13 mouse cellular contexts compared by ENCODE assay signal in the genomic region with DNA sequence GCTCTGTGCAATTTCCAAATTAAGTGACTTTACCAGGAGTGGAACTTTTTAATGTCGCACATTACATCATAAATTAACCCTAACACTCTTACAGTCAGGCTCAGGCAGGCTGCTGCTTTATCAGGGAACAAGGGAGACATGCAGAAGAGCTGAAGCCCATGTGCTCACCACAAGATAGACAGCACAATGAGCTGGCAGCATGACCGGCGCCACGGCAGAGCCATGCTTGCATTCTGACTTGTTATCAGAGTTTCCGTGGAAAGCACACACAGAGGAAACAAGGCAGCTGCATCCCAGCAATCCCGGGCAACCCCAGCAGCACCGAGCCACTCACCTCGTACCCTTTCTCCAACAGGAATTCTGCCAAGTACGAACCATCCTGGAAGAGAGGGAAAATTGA.
A peak's percentile ranks its signal among the peaks of the same experiment; 100 is the strongest.
DNase-seq lines count a peak whose midpoint lies in the region; ATAC-seq lines count a peak whose summit lies in the region.
"Had no signal": no experiment of that assay in that cellular context is flagged by ENCODE, and none has a peak within 500 bp of the region (broad histone marks: within the 10 kb centered on the region; RNA-seq: fewer than 3 reads in every experiment).

No protein-coding gene starts in this region.

- no peaks in the 10 kb centered on the region for H3K27me3 ChIP-seq in kidney, embryonic 14.5 days (ENCODE audit: control insufficient read depth, insufficient read depth, low read length)
- no peaks in the 10 kb centered on the region for H3K27me3 ChIP-seq in erythroblast, embryonic 14.5 days (ENCODE audit: control insufficient read depth)
- H3K27me3 ChIP-seq in intestine, embryonic 15.5 days (replicated peaks) = no peaks in the 10 kb centered on the region
- H3K27me3 ChIP-seq: forebrain, embryonic 12.5 days had no signal

- no peak for ATAC-seq in kidney, embryonic 14.5 days (ENCODE audit: low FRiP score, low TSS enrichment)
- peak; percentile 97 for ATAC-seq in megakaryocyte progenitor cell, adult 5-6 weeks (replicated peaks; ENCODE audit: poor library complexity)
- no peak for ATAC-seq in intestine, embryonic 15.5 days
- ATAC-seq: midbrain, embryonic 16.5 days had no signal

- no peaks in the 10 kb centered on the region for H3K36me3 ChIP-seq in kidney, embryonic 14.5 days (ENCODE audit: control insufficient read depth, insufficient read depth, low read length)
- no peaks in the 10 kb centered on the region for H3K36me3 ChIP-seq in erythroblast, embryonic 14.5 days (ENCODE audit: control insufficient read depth)
- no peaks in the 10 kb centered on the region for H3K36me3 ChIP-seq in intestine, embryonic 15.5 days
- H3K36me3 ChIP-seq: forebrain, embryonic 12.5 days; hindbrain, embryonic 10.5 days had no signal

- WGBS in kidney, embryonic 14.5 days = 59% methylated on average over 9 of the region's 9 CpGs
- WGBS in intestine, embryonic 15.5 days = 59% methylated on average over 9 of the region's 9 CpGs

- DNase-seq in kidney, adult 8-10 months = peak; percentile 2 to 4
- peak; percentile 48 to 65 for DNase-seq in heart, postnatal 10 days
- DNase-seq in thymus, postnatal 4 days = no peak
- no peak for DNase-seq in cerebellum, postnatal 25 days
- DNase-seq: B cell, adult 2 months; layer of hippocampus, adult 9-11 months had no signal

- no peak overlapping the region for H3K4me3 ChIP-seq in kidney, embryonic 14.5 days (ENCODE audit: low read length)
- peak overlapping the region; percentile 50 for H3K4me3 ChIP-seq in erythroblast, embryonic 14.5 days (replicated peaks)
- no peak overlapping the region for H3K4me3 ChIP-seq in intestine, embryonic 15.5 days (replicated peaks)
- H3K4me3 ChIP-seq: forebrain, embryonic 12.5 days; hindbrain, embryonic 10.5 days had no signal

- H3K4me2 ChIP-seq in kidney, embryonic 14.5 days (replicated peaks; ENCODE audit: low read depth, low read length) = no peak overlapping the region
- no peak overlapping the region for H3K4me2 ChIP-seq in intestine, embryonic 15.5 days (replicated peaks)
- H3K4me2 ChIP-seq: forebrain, embryonic 12.5 days had no signal

- H3K9me3 ChIP-seq in kidney, embryonic 14.5 days (ENCODE audit: control insufficient read depth, low read length) = no peaks in the 10 kb centered on the region
- H3K9me3 ChIP-seq in erythroblast, embryonic 14.5 days (ENCODE audit: control insufficient read depth, low read length) = no peaks in the 10 kb centered on the region
- H3K9me3 ChIP-seq in intestine, embryonic 15.5 days = no peaks in the 10 kb centered on the region
- H3K9me3 ChIP-seq: forebrain, embryonic 12.5 days; hindbrain, embryonic 10.5 days had no signal

- no peaks in the 10 kb centered on the region for H3K4me1 ChIP-seq in kidney, embryonic 14.5 days (ENCODE audit: control insufficient read depth, insufficient read depth, low read length)
- H3K4me1 ChIP-seq in erythroblast, embryonic 14.5 days (ENCODE audit: control insufficient read depth) = peaks cover 45% of the 10 kb centered on the region
- no peaks in the 10 kb centered on the region for H3K4me1 ChIP-seq in intestine, embryonic 15.5 days (replicated peaks)
- H3K4me1 ChIP-seq: forebrain, embryonic 12.5 days had no signal

- intact Hi-C loops in heart, postnatal 10 days (cut with DNase I) = no loop called here

- H3K9ac ChIP-seq in kidney, embryonic 14.5 days (ENCODE audit: low read depth, low read length) = no peak overlapping the region
- H3K9ac ChIP-seq in intestine, embryonic 15.5 days = no peak overlapping the region
- H3K9ac ChIP-seq: forebrain, embryonic 12.5 days had no signal

- H3K27ac ChIP-seq in kidney, embryonic 14.5 days (ENCODE audit: low read depth, low read length) = no peak overlapping the region
- H3K27ac ChIP-seq in intestine, embryonic 15.5 days = no peak overlapping the region
- H3K27ac ChIP-seq: forebrain, embryonic 12.5 days; hindbrain, embryonic 10.5 days had no signal

Comparison
In these comparisons a context has a peak if more than half of its experiments do, and no peak if none do; other contexts are left out.
1. DNase-seq: peak in kidney, adult 8-10 months (2 of 2) and heart, postnatal 10 days (2 of 2); none in thymus, postnatal 4 days (single experiment) and cerebellum, postnatal 25 days (0 of 2).